Mouse (Mus musculus): ENCODE data around the gene Hist1h2bn.
A peak's percentile ranks its signal among the peaks of the same experiment; 100 is the strongest.

DNA sequence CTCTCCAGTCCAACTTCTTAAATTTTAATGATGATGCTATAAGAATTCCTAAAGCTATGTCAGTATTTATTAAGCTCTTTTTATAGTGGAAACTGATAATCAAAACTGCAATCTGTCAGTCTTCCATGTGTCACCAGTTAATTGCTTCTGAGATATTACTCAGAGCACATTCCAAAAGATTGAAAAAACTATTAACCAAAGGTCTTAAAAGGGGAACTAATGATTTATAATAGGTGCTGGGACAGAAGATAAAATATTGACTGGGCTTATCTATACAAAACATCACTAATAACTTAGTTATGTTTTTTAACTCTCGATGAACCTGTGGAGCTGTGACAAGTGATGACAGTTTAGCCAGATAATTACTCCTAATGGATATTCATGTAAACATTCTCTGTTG lies 8.9 kb upstream of the Hist1h2bn start:
- TF ChIP-seq MAFK (IDR thresholded peaks at IDR 0.05; ENCODE audit: borderline replicate concordance, low read depth, low read length) (no peak), TAL1 (IDR thresholded peaks at IDR 0.05; ENCODE audit: low read length) (peak; percentile 62)

Measured in MEL (cell line).